Mouse (Mus musculus): ENCODE results near the gene Wdfy1. TPM values are rescaled to one million over a fixed set of nuclear protein-coding genes. Genes with fewer than 3 reads are reported as not detected.

Wdfy1 gene
- total RNA-seq, 2 experiments from 2014 or later, result 43.7 to 45.9 TPM

- Histone ChIP-seq H3K27ac (no peak within 1 kb of the TSS), H3K4me3 (peak within 1 kb of the TSS; percentile 59)
- TF ChIP-seq CTCF (IDR thresholded peaks at IDR 0.05), result no peak
- DNase-seq (ENCODE audit: extremely low spot score in 1 of 2, low spot score in 2 of 2), result peak; percentile 38 to 49
- intact Hi-C loops (cut with DNase I), result no loop called here
These were observed 104.2 kb downstream of the Wdfy1 start, which contains the start of gene Ap1s3 for GRCm38 (mm10) chr1:79671543-79672337. Gene Ap1s3 (minus strand): TSS chr1:79671972.

GRCm38 (mm10) chr1:79671196-79671542 is 104.8 kb downstream of the Wdfy1 start:
- no peak overlapping the region for H3K27ac ChIP-seq
- intact Hi-C loops (cut with DNase I), result no loop called here
- DNase-seq (ENCODE audit: extremely low spot score in 1 of 2, low spot score in 2 of 2), result no peak
- H3K4me3 ChIP-seq, result peak overlapping the region; percentile 59
- no peak for TF ChIP-seq CTCF (IDR thresholded peaks at IDR 0.05)

GRCm38 (mm10) chr1:79669419-79669974 is 106.4 kb downstream of the Wdfy1 start:
- H3K27ac ChIP-seq, result no peak overlapping the region
- intact Hi-C loops (cut with DNase I), result no loop called here
- no peak for TF ChIP-seq CTCF (IDR thresholded peaks at IDR 0.05)
- no peak for DNase-seq (ENCODE audit: extremely low spot score in 1 of 2, low spot score in 2 of 2)
- no peak overlapping the region for H3K4me3 ChIP-seq

DNA sequence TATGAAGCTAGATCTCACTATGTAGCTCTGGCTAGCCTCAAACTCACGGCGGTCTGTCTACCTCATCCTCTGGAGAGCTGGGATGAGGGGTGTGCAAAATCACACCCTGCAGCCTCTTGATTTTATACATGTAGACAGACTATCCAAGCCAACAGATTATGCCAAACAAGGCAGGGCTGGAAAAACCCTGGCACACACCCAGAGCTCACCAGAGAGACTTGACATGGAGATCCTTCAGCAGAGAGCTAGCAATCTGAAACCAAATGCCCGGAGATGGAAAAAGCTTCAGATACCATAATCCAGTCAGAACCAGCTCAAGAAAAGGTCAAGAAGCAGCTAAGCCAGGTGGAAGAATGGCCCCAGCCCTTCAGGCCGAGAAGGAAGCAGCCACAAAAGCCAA is 111.0 kb downstream of the Wdfy1 start:
- no peak overlapping the region for H3K27ac ChIP-seq
- no peak for DNase-seq (ENCODE audit: extremely low spot score in 1 of 2, low spot score in 2 of 2)
- no peak overlapping the region for H3K4me3 ChIP-seq
- no peak for TF ChIP-seq CTCF (IDR thresholded peaks at IDR 0.05)
- intact Hi-C loops (cut with DNase I), result no loop called here

- no peak for TF ChIP-seq CTCF (IDR thresholded peaks at IDR 0.05)
- Histone ChIP-seq H3K4me3 (no peak overlapping the region), H3K27ac (no peak overlapping the region)
- no peak for DNase-seq (ENCODE audit: extremely low spot score in 1 of 2, low spot score in 2 of 2)
- intact Hi-C loops (cut with DNase I), result no loop called here
These were observed 116.3 kb downstream of the Wdfy1 start for GRCm38 (mm10) chr1:79659598-79659997.

DNA sequence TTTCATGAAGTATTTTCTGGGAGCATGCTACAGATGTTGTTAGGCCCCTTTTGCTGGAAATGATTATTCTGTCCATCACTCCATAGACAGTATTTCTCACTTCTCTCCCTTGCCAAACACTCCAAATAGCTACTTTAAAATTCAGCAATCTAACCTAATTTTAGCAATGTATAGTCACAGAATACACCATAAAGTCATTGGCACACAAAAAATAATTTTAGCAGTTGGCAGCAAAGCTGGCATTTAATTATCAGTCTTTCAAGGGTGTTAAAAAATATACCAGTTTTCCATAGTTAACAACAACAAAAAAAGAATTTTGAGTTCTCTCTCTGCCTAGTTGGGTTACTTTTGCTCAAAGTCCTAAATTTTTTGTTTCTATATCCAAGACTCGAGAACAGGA is 118.5 kb downstream of the Wdfy1 start:
- H3K4me3 ChIP-seq, result no peak overlapping the region
- TF ChIP-seq CTCF (IDR thresholded peaks at IDR 0.05), result no peak
- intact Hi-C loops (cut with DNase I), result no loop called here
- no peak overlapping the region for H3K27ac ChIP-seq
- DNase-seq (ENCODE audit: extremely low spot score in 1 of 2, low spot score in 2 of 2), result no peak

- H3K4me3 ChIP-seq, result no peak overlapping the region
- no peak overlapping the region for H3K27ac ChIP-seq
- intact Hi-C loops (cut with DNase I), result no loop called here
- TF ChIP-seq CTCF (IDR thresholded peaks at IDR 0.05), result no peak
- DNase-seq (ENCODE audit: extremely low spot score in 1 of 2, low spot score in 2 of 2), result no peak
These were observed 120.0 kb downstream of the Wdfy1 start for GRCm38 (mm10) chr1:79655819-79656555.

GRCm38 (mm10) chr1:79654948-79655347 is 121.0 kb downstream of the Wdfy1 start:
- Histone ChIP-seq H3K4me3 (no peak overlapping the region), H3K27ac (no peak overlapping the region)
- no peak for DNase-seq (ENCODE audit: extremely low spot score in 1 of 2, low spot score in 2 of 2)
- intact Hi-C loops (cut with DNase I), result no loop called here
- no peak for TF ChIP-seq CTCF (IDR thresholded peaks at IDR 0.05)

Other genes with a start within 250 kb of the Wdfy1 start
- 1 to 10 TPM; 4.8 to 5.9 TPM for gene Ap1s3, start 104.2 kb downstream of the Wdfy1 start, total RNA-seq (2021)
- gene Mrpl44, start 125 bp downstream of the Wdfy1 start, total RNA-seq (2021), result 10 to 100 TPM; 26.9 to 28.8 TPM
- gene Serpine2, start 85.0 kb upstream of the Wdfy1 start, total RNA-seq (2021), result 100 to 1,000 TPM; 134 to 141 TPM